Mouse (Mus musculus): ENCODE data around the gene Map3k7. TPM values are rescaled to one million over a fixed set of nuclear protein-coding genes. Genes with fewer than 3 reads are reported as not detected.
A peak's percentile ranks its signal among the peaks of the same experiment; 100 is the strongest.

Gene Map3k7
- polyA plus RNA-seq, 1 experiment from 2014 or later: 34.6 TPM

DNA sequence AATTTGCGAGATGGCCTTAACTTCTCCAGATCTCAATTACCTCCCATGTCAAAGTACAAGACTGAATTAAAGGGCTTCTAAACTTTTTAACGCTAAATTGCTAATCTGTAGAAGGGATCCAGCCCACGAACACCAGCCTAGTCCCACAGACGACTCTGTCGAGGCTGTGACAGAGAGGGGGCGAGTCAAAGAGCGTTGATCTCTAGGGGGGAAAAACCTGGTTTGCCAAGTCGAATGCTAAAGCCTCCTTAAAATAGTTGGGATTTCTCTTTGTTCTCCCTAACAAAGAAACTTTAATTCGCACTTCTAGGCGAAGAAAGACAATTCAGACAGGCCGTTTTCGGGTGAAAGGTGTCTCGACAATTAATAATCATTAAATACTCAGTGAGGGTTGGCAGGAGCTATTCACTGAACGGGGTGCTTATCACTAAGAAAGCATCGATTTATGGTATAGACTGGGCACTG lies 27.0 kb upstream of the Map3k7 start:
- under 1% methylated on average over 15 of the region's 15 CpGs for WGBS
- no peaks in the 10 kb centered on the region for H3K36me3 ChIP-seq (ENCODE audit: control insufficient read depth, insufficient read depth)
- peak overlapping the region; percentile 48 for H3K4me3 ChIP-seq (replicated peaks; ENCODE audit: low read length)
- H3K9me3 ChIP-seq (ENCODE audit: control insufficient read depth, low read length): no peaks in the 10 kb centered on the region
- ATAC-seq: no peak; the same call in 1 of the 2 replicates
- H3K27ac ChIP-seq (ENCODE audit: low read length): no peak overlapping the region
- H3K27me3 ChIP-seq (replicated peaks; ENCODE audit: control insufficient read depth, insufficient read depth, low read length): 0 out of 2 replicates have a peak, but pooled peaks cover 2% of the 10 kb centered on the region
- peaks cover 15% of the 10 kb centered on the region for H3K4me1 ChIP-seq (replicated peaks; ENCODE audit: control insufficient read depth, insufficient read depth, low read length)
- peak overlapping the region; percentile 73 for H3K9ac ChIP-seq (replicated peaks; ENCODE audit: low read depth, low read length)
- peak overlapping the region; percentile 84 for H3K4me2 ChIP-seq (ENCODE audit: low read length)

DNA sequence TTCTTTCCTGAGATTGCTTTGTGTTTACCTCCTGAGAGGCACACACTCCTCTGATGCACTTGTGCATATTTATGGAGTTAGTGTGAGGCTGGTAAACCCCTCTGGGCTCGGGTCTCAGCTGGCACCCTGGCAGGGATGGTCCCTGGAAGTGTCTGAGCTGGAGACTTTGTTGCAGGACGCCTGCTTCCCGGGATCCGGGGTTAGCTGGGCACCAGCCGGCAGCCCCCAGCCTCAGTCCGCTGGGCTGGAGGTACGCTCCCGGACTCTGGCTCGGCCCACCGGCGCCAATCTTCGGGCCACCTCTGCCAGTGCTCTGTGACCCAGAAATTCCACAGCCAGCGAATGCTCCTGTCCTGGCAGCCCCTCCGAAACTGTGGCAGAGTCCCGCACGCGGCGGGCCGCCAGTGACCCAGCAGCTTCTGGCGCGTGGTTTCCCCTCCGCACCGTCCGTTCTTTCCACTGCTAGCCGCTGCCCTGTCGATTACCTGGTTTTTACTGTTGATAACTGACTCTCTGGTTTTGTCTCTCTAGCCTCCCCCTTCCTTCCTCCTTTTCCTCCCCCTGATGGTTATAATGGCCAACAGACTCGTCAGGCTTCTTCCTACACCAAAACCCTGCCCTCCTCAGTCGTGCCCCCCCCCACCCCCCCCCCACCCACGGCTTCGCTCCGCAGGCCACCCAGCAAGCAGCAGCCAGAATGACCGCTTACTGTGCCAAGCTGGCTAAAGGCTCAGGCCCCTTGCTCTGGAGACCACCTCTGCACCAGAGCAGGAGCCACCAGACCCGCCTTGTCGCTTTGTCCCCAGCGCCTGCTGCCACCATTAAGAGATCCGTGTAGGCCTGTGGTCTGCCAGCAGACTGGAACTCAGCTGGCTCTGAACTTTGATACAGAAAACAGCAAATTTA lies 26.3 kb upstream of the Map3k7 start:
- peak overlapping the region; percentile 84 for H3K4me2 ChIP-seq (ENCODE audit: low read length)
- WGBS: 2% methylated on average over 35 of the region's 36 CpGs
- H3K27ac ChIP-seq (ENCODE audit: low read length): 0 out of 2 replicates have a peak overlapping the region, but pooled peaks have one; percentile 20
- peak; percentile 54 for ATAC-seq
- 0 out of 2 replicates have a peak, but pooled peaks cover 2% of the 10 kb centered on the region for H3K27me3 ChIP-seq (replicated peaks; ENCODE audit: control insufficient read depth, insufficient read depth, low read length)
- H3K9ac ChIP-seq (replicated peaks; ENCODE audit: low read depth, low read length): peak overlapping the region; percentile 73
- no peaks in the 10 kb centered on the region for H3K9me3 ChIP-seq (ENCODE audit: control insufficient read depth, low read length)
- H3K36me3 ChIP-seq (ENCODE audit: control insufficient read depth, insufficient read depth): no peaks in the 10 kb centered on the region
- H3K4me3 ChIP-seq (replicated peaks; ENCODE audit: low read length): peak overlapping the region; percentile 48
- H3K4me1 ChIP-seq (replicated peaks; ENCODE audit: control insufficient read depth, insufficient read depth, low read length): peaks cover 15% of the 10 kb centered on the region

DNA sequence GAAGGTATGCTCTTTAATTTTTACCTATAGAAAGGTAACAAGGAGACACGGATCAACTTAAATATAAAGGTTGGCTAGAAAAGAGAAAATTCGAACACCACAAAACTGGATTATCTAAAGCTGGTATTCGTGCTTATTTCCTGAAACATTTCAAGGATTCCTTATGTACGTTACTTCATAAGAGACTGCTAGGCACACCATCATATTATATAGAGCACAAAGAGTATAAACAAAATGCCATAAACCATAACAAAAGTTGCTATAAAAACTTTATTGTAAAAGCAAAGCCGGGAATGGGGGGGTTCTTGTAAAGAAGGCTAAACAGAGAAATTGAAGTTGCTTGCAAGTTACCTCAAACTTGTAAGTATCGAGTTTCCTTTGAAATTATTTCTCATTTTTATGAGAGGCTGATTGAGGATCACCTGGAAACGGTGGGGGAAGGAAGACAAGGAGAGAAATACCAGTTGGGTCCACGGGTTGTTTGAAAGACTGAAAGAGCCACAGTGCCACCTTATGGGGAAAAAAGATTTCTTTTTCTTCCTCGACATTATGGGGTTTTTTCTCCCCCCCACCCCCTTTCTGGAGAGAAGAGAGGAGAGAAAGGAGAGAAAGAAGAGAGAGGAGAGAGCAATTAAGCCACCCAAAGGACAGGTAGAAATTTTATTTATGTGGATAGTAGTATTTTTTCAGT lies 25.3 kb upstream of the Map3k7 start:
- H3K4me2 ChIP-seq (ENCODE audit: low read length): no peak overlapping the region
- peak; percentile 65 for ATAC-seq
- H3K9ac ChIP-seq (replicated peaks; ENCODE audit: low read depth, low read length): no peak overlapping the region

DNA sequence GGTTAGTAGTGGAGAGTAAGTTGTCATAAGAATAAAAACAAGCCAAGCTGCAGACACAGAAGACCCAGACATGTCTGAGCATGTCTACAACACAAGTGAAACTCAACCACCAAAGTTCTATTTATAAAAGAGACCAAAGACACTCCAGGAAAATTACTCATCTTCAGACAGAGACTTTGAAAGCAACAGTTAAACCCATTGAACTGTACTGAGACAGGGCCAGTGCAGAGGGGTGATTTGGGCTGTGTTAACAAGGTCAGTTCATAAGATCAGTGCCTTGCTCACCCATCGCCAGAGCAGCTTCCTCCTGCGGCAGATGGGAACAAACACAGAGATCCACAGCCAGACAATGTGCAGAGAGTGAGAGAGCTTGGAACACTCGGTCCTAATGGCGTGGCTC lies 22.3 kb upstream of the Map3k7 start:
- H3K9me3 ChIP-seq (ENCODE audit: control insufficient read depth, low read length): no peaks in the 10 kb centered on the region
- WGBS: 65% methylated on average over 4 of the region's 4 CpGs
- ATAC-seq: no peak
- H3K4me3 ChIP-seq (replicated peaks; ENCODE audit: low read length): no peak overlapping the region
- peaks cover 15% of the 10 kb centered on the region for H3K4me1 ChIP-seq (replicated peaks; ENCODE audit: control insufficient read depth, insufficient read depth, low read length)
- no peak overlapping the region for H3K9ac ChIP-seq (replicated peaks; ENCODE audit: low read depth, low read length)
- no peak overlapping the region for H3K4me2 ChIP-seq (ENCODE audit: low read length)
- 0 out of 2 replicates have a peak, but pooled peaks cover 2% of the 10 kb centered on the region for H3K27me3 ChIP-seq (replicated peaks; ENCODE audit: control insufficient read depth, insufficient read depth, low read length)
- H3K36me3 ChIP-seq (ENCODE audit: control insufficient read depth, insufficient read depth): no peaks in the 10 kb centered on the region
- H3K27ac ChIP-seq (ENCODE audit: low read length): no peak overlapping the region

More for the DNA sequence above, 25.3 kb upstream of the Map3k7 start:
- 25% methylated on average over 9 of the region's 9 CpGs for WGBS
- no peak overlapping the region for H3K27ac ChIP-seq (ENCODE audit: low read length)
- peaks cover 15% of the 10 kb centered on the region for H3K4me1 ChIP-seq (replicated peaks; ENCODE audit: control insufficient read depth, insufficient read depth, low read length)
- no peaks in the 10 kb centered on the region for H3K36me3 ChIP-seq (ENCODE audit: control insufficient read depth, insufficient read depth)
- no peaks in the 10 kb centered on the region for H3K9me3 ChIP-seq (ENCODE audit: control insufficient read depth, low read length)
- H3K4me3 ChIP-seq (replicated peaks; ENCODE audit: low read length): no peak overlapping the region
- 0 out of 2 replicates have a peak, but pooled peaks cover 2% of the 10 kb centered on the region for H3K27me3 ChIP-seq (replicated peaks; ENCODE audit: control insufficient read depth, insufficient read depth, low read length)

DNA sequence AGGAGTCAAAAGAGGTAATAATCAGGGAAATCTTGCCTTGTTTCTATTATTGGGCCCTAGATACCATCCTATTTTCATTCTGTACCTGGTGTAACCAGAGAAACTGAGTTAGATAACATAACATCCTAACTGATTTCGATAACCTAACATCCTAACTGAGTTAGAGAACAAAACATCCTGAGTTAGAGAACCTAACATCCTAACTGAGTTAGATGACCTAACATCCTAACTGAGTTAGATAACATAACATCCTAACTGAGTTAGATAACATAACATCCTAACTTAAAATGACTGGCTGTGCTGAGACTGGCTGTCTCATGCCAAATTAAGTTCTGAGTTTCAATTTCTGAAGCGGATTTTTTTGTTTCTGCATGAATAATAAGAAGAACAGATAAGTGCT lies 20.9 kb upstream of the Map3k7 start:
- WGBS: 97% methylated on average over 2 of the region's 2 CpGs
- Histone ChIP-seq H3K9me3 (ENCODE audit: control insufficient read depth, low read length) (no peaks in the 10 kb centered on the region), H3K9ac (replicated peaks; ENCODE audit: low read depth, low read length) (no peak overlapping the region), H3K4me1 (replicated peaks; ENCODE audit: control insufficient read depth, insufficient read depth, low read length) (peaks cover under 1% of the 10 kb centered on the region; the same call in 1 of the 2 replicates), H3K27ac (ENCODE audit: low read length) (no peak overlapping the region), H3K36me3 (ENCODE audit: control insufficient read depth, insufficient read depth) (no peaks in the 10 kb centered on the region), H3K4me3 (replicated peaks; ENCODE audit: low read length) (no peak overlapping the region), H3K4me2 (ENCODE audit: low read length) (no peak overlapping the region), H3K27me3 (replicated peaks; ENCODE audit: control insufficient read depth, insufficient read depth, low read length) (0 out of 2 replicates have a peak, but pooled peaks cover 2% of the 10 kb centered on the region)
- no peak for ATAC-seq

DNA sequence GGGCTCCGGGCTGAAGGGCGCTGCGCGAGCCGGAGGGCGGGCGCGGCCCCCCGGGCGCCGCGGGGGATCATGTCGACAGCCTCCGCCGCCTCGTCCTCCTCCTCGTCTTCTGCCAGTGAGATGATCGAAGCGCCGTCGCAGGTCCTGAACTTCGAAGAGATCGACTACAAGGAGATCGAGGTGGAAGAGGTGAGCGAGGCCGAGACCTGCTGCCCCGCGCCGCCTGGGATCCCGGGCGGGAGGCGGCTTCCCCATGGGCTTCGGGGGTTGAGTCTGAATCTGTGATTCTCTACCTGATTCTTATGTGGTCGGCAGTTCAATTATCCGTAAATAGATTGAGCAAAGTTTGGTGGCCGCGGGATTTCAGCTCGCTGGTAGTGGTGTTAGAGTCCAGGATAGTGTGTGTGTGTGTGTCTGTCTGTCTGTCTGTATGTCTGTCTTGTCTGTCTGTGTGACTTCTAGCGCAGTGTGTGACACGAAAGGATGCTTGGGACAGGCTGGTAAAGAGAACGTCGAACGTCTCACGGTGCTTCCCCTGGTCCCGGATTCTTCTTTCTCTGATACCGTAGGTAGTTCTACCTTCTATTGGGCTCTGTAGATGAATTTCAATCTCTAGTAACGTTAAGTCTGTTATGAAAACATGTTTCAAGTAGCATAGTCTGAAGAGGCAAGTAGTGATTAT lies 438 bp downstream of the Map3k7 start:
- H3K36me3 ChIP-seq (ENCODE audit: control insufficient read depth, insufficient read depth): no peaks in the 10 kb centered on the region
- peaks cover 19% of the 10 kb centered on the region for H3K4me1 ChIP-seq (replicated peaks; ENCODE audit: control insufficient read depth, insufficient read depth, low read length)
- no peaks in the 10 kb centered on the region for H3K27me3 ChIP-seq (replicated peaks; ENCODE audit: control insufficient read depth, insufficient read depth, low read length)
- H3K9ac ChIP-seq (replicated peaks; ENCODE audit: low read depth, low read length): peak overlapping the region; percentile 84
- ATAC-seq: no peak
- peak overlapping the region; percentile 93 for H3K4me2 ChIP-seq (ENCODE audit: low read length)
- H3K4me3 ChIP-seq (replicated peaks; ENCODE audit: low read length): peak overlapping the region; percentile 91
- H3K9me3 ChIP-seq (ENCODE audit: control insufficient read depth, low read length): no peaks in the 10 kb centered on the region
- WGBS: under 1% methylated on average over 47 of the region's 47 CpGs
- H3K27ac ChIP-seq (ENCODE audit: low read length): peak overlapping the region; percentile 98

DNA sequence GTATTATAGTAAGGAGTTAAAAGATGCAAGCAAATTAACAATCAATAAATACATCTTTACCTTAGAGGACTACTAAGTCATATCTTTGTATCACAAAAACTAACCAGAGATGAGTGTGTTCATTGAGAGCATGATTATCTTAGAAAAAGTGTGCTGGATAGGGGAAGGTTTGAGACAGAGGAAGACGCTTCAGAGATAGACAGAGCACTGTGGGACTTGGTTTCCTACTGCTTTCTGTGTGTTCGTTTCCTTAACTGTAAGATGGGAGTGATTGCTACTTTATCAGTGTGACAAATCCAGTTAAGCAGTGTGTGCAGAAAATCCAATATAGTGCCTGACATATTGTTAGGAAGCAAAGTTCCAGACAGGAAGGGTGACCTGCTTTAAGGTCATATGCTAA lies 1.3 kb downstream of the Map3k7 start:
- no peak for ATAC-seq
- Histone ChIP-seq H3K9ac (replicated peaks; ENCODE audit: low read depth, low read length) (no peak overlapping the region), H3K27me3 (replicated peaks; ENCODE audit: control insufficient read depth, insufficient read depth, low read length) (no peaks in the 10 kb centered on the region), H3K27ac (ENCODE audit: low read length) (no peak overlapping the region), H3K4me1 (replicated peaks; ENCODE audit: control insufficient read depth, insufficient read depth, low read length) (peaks cover 19% of the 10 kb centered on the region), H3K36me3 (ENCODE audit: control insufficient read depth, insufficient read depth) (no peaks in the 10 kb centered on the region), H3K4me2 (ENCODE audit: low read length) (peak overlapping the region; percentile 93), H3K4me3 (replicated peaks; ENCODE audit: low read length) (no peak overlapping the region), H3K9me3 (ENCODE audit: control insufficient read depth, low read length) (no peaks in the 10 kb centered on the region)
- WGBS: 54% methylated on average over 2 of the region's 2 CpGs

DNA sequence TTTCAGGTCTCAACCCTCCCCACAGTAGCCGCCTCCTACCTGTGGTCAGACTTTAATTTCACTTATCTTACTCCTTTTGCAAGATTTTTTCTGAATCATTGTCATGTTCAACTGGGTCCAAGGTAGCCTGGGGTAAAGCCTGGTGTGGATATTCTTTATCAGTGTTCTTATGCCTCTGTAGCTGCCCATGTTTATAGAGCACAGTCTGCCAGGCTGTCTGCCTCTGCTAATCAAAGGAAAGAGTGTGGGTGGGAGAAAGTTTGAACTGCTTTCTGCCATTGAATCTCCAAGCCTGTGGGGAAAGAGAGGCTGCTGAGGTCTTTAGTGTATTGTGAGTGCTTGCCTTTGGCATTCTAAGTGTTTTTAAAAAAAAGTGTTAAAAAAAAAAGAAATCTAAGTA lies 7.5 kb downstream of the Map3k7 start:
- no peak for ATAC-seq
- no peak overlapping the region for H3K9ac ChIP-seq (replicated peaks; ENCODE audit: low read depth, low read length)
- no peak overlapping the region for H3K4me3 ChIP-seq (replicated peaks; ENCODE audit: low read length)
- H3K4me2 ChIP-seq (ENCODE audit: low read length): no peak overlapping the region
- no peaks in the 10 kb centered on the region for H3K36me3 ChIP-seq (ENCODE audit: control insufficient read depth, insufficient read depth)
- no peak overlapping the region for H3K27ac ChIP-seq (ENCODE audit: low read length)
- WGBS: 91% methylated on average over 1 of the region's 1 CpGs
- H3K4me1 ChIP-seq (replicated peaks; ENCODE audit: control insufficient read depth, insufficient read depth, low read length): no peaks in the 10 kb centered on the region
- H3K27me3 ChIP-seq (replicated peaks; ENCODE audit: control insufficient read depth, insufficient read depth, low read length): no peaks in the 10 kb centered on the region
- H3K9me3 ChIP-seq (ENCODE audit: control insufficient read depth, low read length): no peaks in the 10 kb centered on the region

DNA sequence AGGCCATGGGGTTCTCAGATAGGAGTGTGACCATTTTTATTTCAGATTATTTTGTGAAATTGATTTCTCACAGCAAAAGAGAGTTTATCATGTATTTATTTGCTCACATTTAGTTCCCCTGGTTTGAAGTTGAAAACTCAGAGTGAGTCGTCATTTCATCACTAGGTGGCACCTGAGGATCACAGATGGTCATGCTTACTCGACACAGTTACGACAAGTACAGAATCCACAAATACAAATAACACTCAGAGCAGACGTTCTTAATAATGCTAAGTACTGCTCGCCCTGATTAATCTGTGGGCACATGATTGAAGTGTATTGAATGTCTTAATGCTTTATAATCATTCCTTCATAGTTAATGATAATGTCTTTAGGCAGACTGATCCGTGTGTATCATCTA lies 8.3 kb downstream of the Map3k7 start:
- Histone ChIP-seq H3K36me3 (ENCODE audit: control insufficient read depth, insufficient read depth) (no peaks in the 10 kb centered on the region), H3K27me3 (replicated peaks; ENCODE audit: control insufficient read depth, insufficient read depth, low read length) (no peaks in the 10 kb centered on the region), H3K27ac (ENCODE audit: low read length) (no peak overlapping the region), H3K9ac (replicated peaks; ENCODE audit: low read depth, low read length) (no peak overlapping the region), H3K9me3 (ENCODE audit: control insufficient read depth, low read length) (no peaks in the 10 kb centered on the region), H3K4me3 (replicated peaks; ENCODE audit: low read length) (no peak overlapping the region), H3K4me2 (ENCODE audit: low read length) (no peak overlapping the region), H3K4me1 (replicated peaks; ENCODE audit: control insufficient read depth, insufficient read depth, low read length) (no peaks in the 10 kb centered on the region)
- 45% methylated on average over 6 of the region's 6 CpGs for WGBS
- 0 out of 2 replicates have a peak, but pooled peaks have one; percentile 28 for ATAC-seq

Measured in forebrain, embryonic 16.5 days (tissue).